Mouse (Mus musculus) left cerebral cortex, adult 2 months (tissue): ENCODE data around the gene Cep63. TPM values are rescaled to one million over a fixed set of nuclear protein-coding genes. Genes with fewer than 3 reads are reported as not detected.

ENCODE experiments used
- DNase-seq, 2 experiments: peaks; one replicate each; pipeline ENCODE4 v3.0.0; 2021 to 2022; ENCODE audit warnings: low spot score in 2 of 2, mixed read lengths in 1 of 2; ENCODE audit errors: extremely low spot score in 1 of 2
- H3K27ac ChIP-seq: fragments of 200-600 bp; 2 replicates; pipeline ENCODE4 v1.8.1; 2022
- H3K4me3 ChIP-seq: fragments of 200-600 bp; 2 replicates; pipeline ENCODE4 v1.8.1; 2022
- CTCF ChIP-seq: fragments of 200-600 bp; IDR thresholded peaks from 2 replicates; pipeline ENCODE4 v1.8.1; 2022; ENCODE audit warnings: antibody characterized with exemption, mild to moderate bottlenecking, moderate library complexity
- intact Hi-C: fragments of 180-260 bp; cut with DNase I; formaldehyde crosslinking; loops from one replicate; pipeline ENCODE4 v1.15.1; 2025
- total RNA-seq, 2 experiments: library from RNA; stranded (reverse); gene quantifications; 2 replicates each; pipeline ENCODE4 v1.2.3; 2021

Gene Cep63
- total RNA-seq, 2 experiments from 2014 or later: 32.2 to 37.7 TPM

GRCm38 (mm10) chr9:102601187-102601586 is 25.1 kb downstream of the Cep63 start:
- H3K4me3 ChIP-seq: no peak overlapping the region
- DNase-seq: no peak
- no peak for TF ChIP-seq CTCF
- no peak overlapping the region for H3K27ac ChIP-seq
- intact Hi-C loops: no loop called here

- TF ChIP-seq CTCF: no peak
- intact Hi-C loops: no loop called here
- Histone ChIP-seq H3K27ac (no peak overlapping the region), H3K4me3 (no peak overlapping the region)
- DNase-seq: no peak
Observed at GRCm38 (mm10) chr9:102595662-102596436, 30.5 kb downstream of the Cep63 start.

- intact Hi-C loops: no loop called here
- Histone ChIP-seq H3K4me3 (no peak overlapping the region), H3K27ac (no peak overlapping the region)
- DNase-seq: no peak
- no peak for TF ChIP-seq CTCF
Observed at GRCm38 (mm10) chr9:102594667-102595393, 31.5 kb downstream of the Cep63 start.

GRCm38 (mm10) chr9:102587347-102587746 is 39.0 kb downstream of the Cep63 start:
- Histone ChIP-seq H3K27ac (no peak overlapping the region), H3K4me3 (no peak overlapping the region)
- no peak for DNase-seq
- no peak for TF ChIP-seq CTCF
- intact Hi-C loops: no loop called here

GRCm38 (mm10) chr9:102581921-102582469 is 44.3 kb downstream of the Cep63 start:
- no peak for DNase-seq
- intact Hi-C loops: no loop called here
- no peak overlapping the region for H3K27ac ChIP-seq

GRCm38 (mm10) chr9:102577480-102577879 is 48.9 kb downstream of the Cep63 start:
- H3K27ac ChIP-seq: no peak overlapping the region
- H3K4me3 ChIP-seq: no peak overlapping the region
- TF ChIP-seq CTCF: no peak
- no peak for DNase-seq
- intact Hi-C loops: no loop called here

More at GRCm38 (mm10) chr9:102581921-102582469, 44.3 kb downstream of the Cep63 start:
- no peak overlapping the region for H3K4me3 ChIP-seq
- TF ChIP-seq CTCF: no peak

GRCm38 (mm10) chr9:102572888-102573287 is 53.4 kb downstream of the Cep63 start:
- TF ChIP-seq CTCF: no peak
- no peak for DNase-seq
- no peak overlapping the region for H3K4me3 ChIP-seq
- no peak overlapping the region for H3K27ac ChIP-seq
- intact Hi-C loops: no loop called here

- no peak overlapping the region for H3K27ac ChIP-seq
- no peak for DNase-seq
- intact Hi-C loops: no loop called here
- no peak overlapping the region for H3K4me3 ChIP-seq
- TF ChIP-seq CTCF: no peak; the same call in none of the 2 replicates
Observed at GRCm38 (mm10) chr9:102558463-102558862, 67.9 kb downstream of the Cep63 start.

GRCm38 (mm10) chr9:102553781-102554180 is 72.6 kb downstream of the Cep63 start:
- DNase-seq: no peak
- intact Hi-C loops: no loop called here
- Histone ChIP-seq H3K4me3 (no peak overlapping the region), H3K27ac (no peak overlapping the region)
- TF ChIP-seq CTCF: no peak

- no peak overlapping the region for H3K4me3 ChIP-seq
- no peak for TF ChIP-seq CTCF
- no peak overlapping the region for H3K27ac ChIP-seq
- intact Hi-C loops: no loop called here
- no peak for DNase-seq
Observed at GRCm38 (mm10) chr9:102551771-102552170, 74.6 kb downstream of the Cep63 start.

GRCm38 (mm10) chr9:102549211-102549610 is 77.1 kb downstream of the Cep63 start:
- H3K4me3 ChIP-seq: no peak overlapping the region
- intact Hi-C loops: loop anchor here (5.0 to 10.0 kb wide), 2 partner anchors 1234 to 1367 kb away; no protein-coding TSS in a partner anchor
- no peak overlapping the region for H3K27ac ChIP-seq
- no peak for TF ChIP-seq CTCF
- DNase-seq: no peak

- TF ChIP-seq CTCF: no peak
- no peak for DNase-seq
- no peak overlapping the region for H3K4me3 ChIP-seq
- intact Hi-C loops: loop anchor here (5.0 to 10.0 kb wide), 2 partner anchors 1232 to 1365 kb away; no protein-coding TSS in a partner anchor
- H3K27ac ChIP-seq: no peak overlapping the region
Observed at GRCm38 (mm10) chr9:102547028-102547354, 79.3 kb downstream of the Cep63 start.
